Mouse (Mus musculus) embryonic fibroblast, embryonic 13.5 days (primary cell): ENCODE data around the gene Hist2h4. TPM values are rescaled to one million over a fixed set of nuclear protein-coding genes. Genes with fewer than 3 reads are reported as not detected.

Experiments
- H3K27ac ChIP-seq: 2 replicates; pipeline ENCODE4 v1.5.1; 2012; ENCODE audit warnings: low read length, control low read depth, inconsistent platforms; ENCODE audit not compliant: insufficient read depth
- H3K4me1 ChIP-seq: 2 replicates; pipeline ENCODE4 v1.6.1; 2011; ENCODE audit warnings: low read length; ENCODE audit not compliant: control insufficient read depth, insufficient read depth
- H3K4me3 ChIP-seq: 2 replicates; pipeline ENCODE4 v1.5.1; 2011; ENCODE audit warnings: mild to moderate bottlenecking, control low read depth, low read length; ENCODE audit not compliant: insufficient read depth
- CTCF ChIP-seq: IDR thresholded peaks from 2 replicates; pipeline ENCODE4 v1.5.1; 2011; ENCODE audit warnings: mild to moderate bottlenecking, control low read depth, low read length, moderate library complexity, borderline replicate concordance; ENCODE audit not compliant: insufficient read depth
- POLR2A ChIP-seq: IDR thresholded peaks from 2 replicates; pipeline ENCODE4 v1.6.1; 2011; ENCODE audit warnings: low read depth, mild to moderate bottlenecking, control low read depth, low read length, moderate library complexity
- polyA plus RNA-seq: library from polyadenylated mRNA; stranded (reverse); fragments of >200 nt; gene quantifications from 2 replicates; pipeline ENCODE4 v1.2.4, GENCODE M21; 2011; ENCODE audit warnings: low read depth; ENCODE audit not compliant: missing spikeins, insufficient read length

Gene Hist2h4
- polyA plus RNA-seq, 1 experiment: 3.7 TPM

DNA sequence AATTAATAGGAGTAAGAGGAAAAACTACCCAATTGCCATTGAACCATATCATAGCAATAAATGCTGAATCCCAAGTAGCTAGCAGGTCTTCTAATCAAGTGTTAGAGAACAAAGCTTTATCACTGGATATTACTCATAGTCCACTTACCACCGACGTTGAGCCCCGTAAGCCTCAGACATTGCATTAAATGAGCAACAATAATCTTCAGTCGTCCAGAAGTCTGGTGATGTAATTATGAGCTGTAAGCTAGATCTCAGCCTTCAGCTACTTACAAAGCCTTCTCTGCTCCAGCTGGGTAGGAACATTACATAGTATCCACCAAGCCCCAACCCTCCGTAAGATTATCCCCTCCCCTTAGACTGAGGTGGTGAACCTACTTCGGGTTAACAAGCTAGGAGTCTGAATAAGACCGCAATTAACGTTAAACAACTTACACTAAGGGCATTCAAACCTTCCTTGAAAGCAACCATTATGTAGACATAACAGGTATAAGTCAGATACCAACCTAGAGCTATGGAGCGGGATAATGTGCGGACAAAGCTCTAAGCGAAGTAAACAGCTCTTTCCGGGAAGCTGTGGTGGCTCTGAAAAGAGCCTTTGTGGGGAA, 25.1 kb downstream of the Hist2h4 start:
- TF ChIP-seq CTCF: no peak
- TF ChIP-seq POLR2A: peak; percentile 82
- Histone ChIP-seq H3K4me3 (peak overlapping the region; percentile 55), H3K4me1 (peaks cover 3% of the 10 kb centered on the region; the same call in 1 of the 2 replicates), H3K27ac (peak overlapping the region; percentile 83)

- Histone ChIP-seq H3K4me1 (peaks cover 3% of the 10 kb centered on the region; the same call in 1 of the 2 replicates), H3K4me3 (peak overlapping the region; percentile 55), H3K27ac (peak overlapping the region; percentile 83)
- no peak for TF ChIP-seq CTCF
- no peak; the same call in 1 of the 2 replicates for TF ChIP-seq POLR2A
These were observed 25.7 kb downstream of the Hist2h4 start for GRCm38 (mm10) chr3:96237335-96237903.

DNA sequence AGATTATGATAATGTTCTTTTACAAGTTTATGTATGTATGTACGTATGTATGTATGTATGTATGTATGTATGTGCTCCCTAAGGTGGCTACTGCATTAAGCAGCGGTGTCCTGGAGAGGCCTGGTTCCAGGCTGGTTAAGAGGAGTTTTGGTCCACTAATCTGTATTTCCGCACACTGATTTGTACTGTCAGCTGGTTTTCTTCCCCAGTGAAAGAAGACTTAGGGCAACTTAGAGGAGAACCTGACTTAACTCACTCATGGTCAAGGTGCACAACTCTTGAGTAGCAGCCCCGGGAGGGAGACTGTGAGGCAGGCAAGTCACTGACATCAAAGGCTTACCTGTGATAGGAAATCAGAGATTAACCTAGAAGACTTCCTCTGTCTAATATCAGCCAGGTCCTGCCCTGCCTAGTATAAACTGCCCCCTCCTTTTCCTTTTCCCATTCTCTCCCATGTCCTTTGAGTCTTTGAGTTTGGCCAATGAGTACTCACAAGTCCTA, 26.2 kb downstream of the Hist2h4 start:
- no peak overlapping the region for H3K27ac ChIP-seq
- peak overlapping the region; percentile 55 for H3K4me3 ChIP-seq
- peaks cover 3% of the 10 kb centered on the region; the same call in 1 of the 2 replicates for H3K4me1 ChIP-seq
- TF ChIP-seq POLR2A: no peak
- no peak for TF ChIP-seq CTCF

DNA sequence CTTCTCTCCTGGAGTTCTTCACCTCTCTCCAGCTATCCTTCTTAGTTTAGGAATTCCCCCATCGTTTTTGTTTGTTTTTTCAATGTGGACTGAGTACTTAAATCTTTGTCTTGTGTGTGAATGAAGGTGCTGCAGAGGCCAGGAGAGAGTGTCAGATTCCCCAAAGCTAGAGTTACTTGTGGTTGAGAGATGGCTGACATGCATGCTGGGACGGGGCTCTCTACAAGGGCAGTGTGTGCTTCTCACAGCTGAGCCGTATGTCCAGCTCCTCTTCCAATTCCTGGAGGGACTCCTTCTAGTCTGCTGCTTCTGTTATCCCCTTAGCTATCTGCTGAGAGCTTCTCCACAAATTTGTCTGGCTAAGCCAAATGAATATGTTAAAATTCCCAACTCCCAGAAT, 27.3 kb downstream of the Hist2h4 start:
- no peak overlapping the region for H3K27ac ChIP-seq

DNA sequence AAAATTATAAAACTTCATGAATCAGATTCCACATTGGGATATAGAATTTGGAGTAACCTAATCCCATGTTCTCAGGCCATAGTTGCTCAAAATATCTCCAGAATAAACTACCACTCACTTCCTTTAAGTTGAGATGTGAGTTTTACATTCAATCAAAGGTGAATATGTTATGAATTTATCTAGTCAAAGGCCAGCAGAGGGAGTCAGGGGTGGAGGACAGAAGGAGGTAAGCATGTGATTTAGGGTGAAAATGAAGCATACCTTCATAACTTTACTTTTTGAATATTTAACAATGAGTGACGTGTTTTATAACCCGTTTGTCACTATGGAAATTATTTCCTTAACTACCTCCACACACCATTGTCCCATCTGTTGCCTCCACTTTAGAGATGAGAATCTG, 28.2 kb downstream of the Hist2h4 start:
- Histone ChIP-seq H3K27ac (no peak overlapping the region), H3K4me1 (peaks cover 3% of the 10 kb centered on the region; the same call in 1 of the 2 replicates), H3K4me3 (no peak overlapping the region)
- TF ChIP-seq CTCF (no peak), POLR2A (no peak)

More for the DNA sequence above, 27.3 kb downstream of the Hist2h4 start:
- Histone ChIP-seq H3K4me3 (no peak overlapping the region), H3K4me1 (peaks cover 3% of the 10 kb centered on the region; the same call in 1 of the 2 replicates)
- TF ChIP-seq CTCF (no peak), POLR2A (no peak)

GRCm38 (mm10) chr3:96231758-96232120, 31.4 kb downstream of the Hist2h4 start:
- H3K27ac ChIP-seq: no peak overlapping the region
- TF ChIP-seq CTCF (no peak), POLR2A (no peak)
- peaks cover 9% of the 10 kb centered on the region for H3K4me1 ChIP-seq
- no peak overlapping the region for H3K4me3 ChIP-seq

GRCm38 (mm10) chr3:96230910-96231757, 32.0 kb downstream of the Hist2h4 start:
- Histone ChIP-seq H3K27ac (no peak overlapping the region), H3K4me3 (no peak overlapping the region), H3K4me1 (peaks cover 8% of the 10 kb centered on the region)
- TF ChIP-seq POLR2A: no peak
- TF ChIP-seq CTCF: no peak

DNA sequence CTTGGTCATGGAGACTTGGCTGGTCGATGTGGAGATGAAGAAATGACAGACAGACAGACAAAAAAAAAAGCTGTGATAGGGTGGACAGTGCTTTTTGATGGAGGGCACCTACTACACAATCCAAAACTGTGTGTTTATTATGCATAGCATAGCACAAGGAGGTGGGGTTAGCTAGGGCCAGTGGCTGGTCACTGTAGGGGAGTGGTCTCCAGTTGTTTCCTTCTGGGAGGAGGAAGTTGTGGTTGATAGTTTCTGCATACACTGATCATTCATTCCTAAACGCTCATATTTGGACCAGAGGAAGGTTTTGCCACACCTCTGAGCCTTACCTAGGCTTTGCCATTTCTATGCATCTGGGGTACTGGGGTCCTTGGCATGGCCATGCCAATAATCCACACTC, 32.7 kb downstream of the Hist2h4 start:
- Histone ChIP-seq H3K4me3 (no peak overlapping the region), H3K27ac (no peak overlapping the region), H3K4me1 (peaks cover 8% of the 10 kb centered on the region)
- no peak for TF ChIP-seq CTCF
- TF ChIP-seq POLR2A: no peak

DNA sequence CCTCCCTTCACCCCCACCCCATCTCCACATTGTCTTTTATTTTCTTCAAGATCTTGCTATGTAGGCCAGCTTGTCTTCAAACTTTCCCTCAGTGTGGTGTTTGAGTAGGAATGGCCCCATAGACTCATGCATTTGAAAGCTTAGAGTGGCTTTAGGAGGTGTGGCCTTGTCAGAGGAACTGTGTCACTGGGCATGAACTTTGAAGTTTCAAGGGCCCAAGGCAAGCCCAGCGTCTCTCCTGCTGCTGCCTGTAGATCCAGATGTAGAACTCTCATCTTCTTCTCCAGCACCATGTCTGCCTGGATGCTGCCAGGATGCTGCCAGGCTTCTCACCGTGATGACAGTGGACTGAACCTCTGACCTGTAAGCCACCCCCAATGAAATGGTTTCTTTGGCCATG, 34.3 kb downstream of the Hist2h4 start:
- H3K4me1 ChIP-seq: peaks cover 8% of the 10 kb centered on the region
- no peak overlapping the region for H3K4me3 ChIP-seq
- no peak overlapping the region for H3K27ac ChIP-seq
- TF ChIP-seq CTCF: no peak
- TF ChIP-seq POLR2A: no peak
